Mouse (Mus musculus) 3T3-L1 (cell line): Measurements from ENCODE around the gene Ccn1.

Experiments
- DNase-seq: peaks from one replicate; pipeline ENCODE4 v3.0.0-alpha.2; 2015; ENCODE audit warnings: low read depth, low spot score

The Ccn1 gene

DNA sequence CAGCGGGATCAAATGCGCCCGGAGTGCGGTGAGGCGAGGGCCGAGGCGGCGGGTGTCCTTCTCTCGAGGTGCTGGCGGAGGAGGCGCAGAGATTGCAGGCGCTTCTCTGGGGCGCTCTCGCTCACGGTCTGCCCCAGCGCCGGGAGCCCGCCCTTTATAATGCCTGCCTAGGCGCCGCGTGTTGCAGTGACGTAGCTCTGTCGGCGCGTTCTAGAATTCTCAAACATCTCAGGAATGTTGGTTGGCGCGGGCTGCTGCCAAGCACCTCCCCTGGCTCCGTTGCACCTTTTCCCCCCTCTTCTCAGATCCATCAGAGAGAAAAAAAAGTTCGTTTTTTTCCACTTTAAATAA is at the start of gene Ccn1:
TSS of gene Ccn1 (minus strand) at position 130 of the 351 bp plus-strand sequence.
- DNase-seq = peak; percentile 96

DNA sequence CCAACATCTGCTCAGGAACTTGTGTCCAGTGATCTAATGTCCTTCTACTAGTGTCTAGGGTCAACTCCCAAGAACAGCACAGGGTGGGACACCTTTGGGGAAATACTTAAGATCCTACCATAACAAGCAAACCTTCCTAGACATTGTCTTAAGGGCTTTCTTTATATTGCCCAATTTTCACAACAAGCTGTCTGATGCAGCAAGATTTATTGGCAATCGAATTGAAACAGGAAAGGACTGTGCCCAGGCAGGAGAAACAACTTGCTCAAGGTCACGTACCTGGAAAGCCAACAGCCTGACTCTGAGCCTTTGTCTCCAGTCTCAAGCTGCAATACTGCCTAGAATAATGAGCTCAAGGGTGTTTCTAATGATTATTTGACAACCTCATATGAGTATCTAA is 43.6 kb upstream of the Ccn1 start:
- no peak for DNase-seq

DNA sequence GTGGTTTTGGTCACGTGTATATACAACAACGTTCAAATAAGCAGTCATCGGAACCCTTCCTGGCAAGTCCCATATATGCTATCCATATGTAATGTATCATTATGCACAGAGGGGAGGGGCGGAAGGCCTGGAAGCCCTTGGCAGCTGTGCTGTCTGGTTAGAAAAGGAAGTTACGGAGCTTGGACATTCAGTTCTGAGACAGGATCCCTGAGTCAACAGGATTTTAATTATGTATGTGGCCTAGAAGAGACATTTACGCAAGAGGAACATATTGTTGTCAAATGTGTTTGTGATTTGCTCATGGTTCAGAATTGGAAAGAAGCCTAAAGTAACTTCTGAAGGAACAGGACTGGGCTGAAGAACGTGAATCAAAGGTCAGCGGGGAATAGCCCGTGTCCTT is 42.3 kb upstream of the Ccn1 start:
- DNase-seq = peak; percentile 79

DNA sequence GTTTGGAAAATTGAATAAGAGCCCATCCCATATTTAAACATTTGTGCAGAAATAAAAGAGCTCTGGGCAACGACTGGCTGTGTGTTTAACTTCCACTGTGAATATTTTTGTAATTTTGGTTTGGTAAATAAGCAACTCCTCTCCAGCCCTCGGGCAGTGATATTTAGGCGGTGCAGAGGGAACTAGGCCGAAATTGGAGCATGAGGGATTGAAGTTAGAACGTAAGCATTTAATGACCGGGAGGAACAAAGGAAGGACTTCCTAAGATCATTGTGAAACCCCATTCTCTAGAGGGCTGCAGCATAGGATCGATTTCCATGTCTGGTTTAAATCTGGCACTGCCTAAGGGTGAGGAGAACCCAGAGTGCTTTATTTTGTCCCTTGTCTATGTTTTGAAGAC is 41.6 kb upstream of the Ccn1 start:
- peak; percentile 36 for DNase-seq

DNA sequence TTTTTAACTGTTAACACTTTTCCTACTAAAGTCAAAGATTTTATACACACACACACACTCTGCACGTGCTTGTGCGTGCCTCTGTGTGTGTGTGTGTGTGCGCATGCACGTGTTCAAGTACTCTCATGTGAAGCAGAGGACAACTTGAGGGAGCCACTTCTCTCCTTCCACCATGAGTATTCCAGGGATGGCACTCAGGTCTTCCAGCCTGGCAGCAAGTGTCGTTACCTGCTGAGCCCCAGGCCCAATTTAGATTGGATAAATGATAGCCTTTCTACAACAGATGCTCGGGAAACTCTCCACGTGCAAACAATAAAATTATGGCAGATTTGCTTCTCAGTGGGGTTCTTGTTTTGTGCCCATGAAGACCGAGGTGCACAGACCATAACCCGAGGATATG is 39.5 kb upstream of the Ccn1 start:
- DNase-seq = no peak

DNA sequence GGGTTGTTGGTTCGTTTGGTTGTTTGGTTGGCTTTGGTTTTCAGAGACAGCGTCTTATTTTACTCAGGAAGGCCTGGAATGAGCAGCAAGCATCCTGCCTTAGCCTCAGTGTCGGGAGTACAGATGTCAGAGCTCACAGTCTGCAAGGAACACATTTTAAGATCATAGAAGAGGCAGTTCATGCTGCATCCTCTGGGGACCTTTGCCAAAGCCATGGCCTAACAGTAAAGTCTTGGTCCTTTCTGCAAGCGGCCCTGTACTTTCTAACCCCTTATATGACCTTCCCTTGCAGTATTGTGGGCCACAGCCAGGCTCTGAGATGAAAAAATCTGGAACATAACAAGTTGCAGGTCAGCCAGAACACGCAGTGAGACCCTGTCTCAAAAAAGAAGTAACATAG is 38.1 kb upstream of the Ccn1 start:
- no peak for DNase-seq

DNA sequence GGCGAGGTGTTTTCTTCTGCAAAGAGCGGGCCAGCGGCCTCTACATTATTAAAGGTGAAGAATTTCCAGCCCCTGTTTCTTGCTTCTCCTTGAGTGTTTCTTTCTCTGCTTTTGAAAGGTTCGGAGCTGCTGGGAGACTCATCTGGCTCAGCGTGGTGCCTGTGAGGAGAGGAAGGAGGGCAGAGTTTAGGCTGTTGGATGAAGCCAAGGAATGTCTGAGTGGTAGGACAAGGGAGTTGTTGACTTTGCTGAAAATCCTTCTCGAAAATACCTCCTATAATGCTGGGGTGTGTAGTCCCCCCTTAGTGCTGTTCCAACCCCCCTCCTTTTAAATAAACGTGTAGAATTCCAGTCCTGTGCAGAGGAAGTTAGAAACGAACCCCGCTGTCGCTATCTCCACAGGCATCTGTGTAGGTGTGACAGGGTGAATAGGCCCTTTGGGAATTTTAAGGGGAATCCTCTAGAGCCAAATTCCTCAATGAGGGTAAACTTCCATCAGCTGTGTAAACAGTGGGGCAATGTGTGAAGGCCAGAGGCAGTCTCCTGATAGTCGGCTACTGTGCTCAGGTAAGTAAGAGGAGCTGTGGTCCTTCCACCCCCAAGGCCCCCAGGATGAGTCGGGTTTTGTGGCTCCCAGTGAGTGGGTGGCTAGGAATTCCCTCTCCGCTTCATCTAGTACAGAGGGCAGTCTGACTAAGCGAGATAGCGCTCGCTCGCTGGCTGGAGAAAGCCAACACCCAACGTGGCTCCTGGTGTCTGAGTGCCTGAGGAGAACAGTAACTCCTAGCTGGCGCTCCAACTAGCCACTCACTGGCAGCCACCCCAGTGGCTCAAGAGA is 35.0 kb upstream of the Ccn1 start:
- peak; percentile 96 for DNase-seq

DNA sequence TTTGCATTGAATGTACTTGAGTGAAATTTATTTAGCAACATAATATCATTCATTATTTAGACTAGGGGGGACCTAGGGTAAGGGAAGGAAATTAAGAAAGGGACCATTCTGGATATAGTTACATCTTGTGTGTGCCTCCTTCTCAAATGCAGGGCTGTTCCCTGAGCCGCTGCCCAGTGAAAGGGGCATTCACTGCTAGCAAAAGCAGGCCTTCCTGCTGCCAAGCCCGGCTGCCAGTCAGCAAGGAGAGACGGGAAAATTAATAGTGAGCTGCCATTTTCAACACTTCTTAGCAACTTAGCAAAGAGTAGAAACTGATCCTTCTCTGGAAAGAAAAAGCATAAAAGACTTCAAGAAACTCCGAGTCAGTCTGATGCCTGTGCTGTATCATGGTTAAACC is 34.4 kb upstream of the Ccn1 start:
- no peak for DNase-seq

DNA sequence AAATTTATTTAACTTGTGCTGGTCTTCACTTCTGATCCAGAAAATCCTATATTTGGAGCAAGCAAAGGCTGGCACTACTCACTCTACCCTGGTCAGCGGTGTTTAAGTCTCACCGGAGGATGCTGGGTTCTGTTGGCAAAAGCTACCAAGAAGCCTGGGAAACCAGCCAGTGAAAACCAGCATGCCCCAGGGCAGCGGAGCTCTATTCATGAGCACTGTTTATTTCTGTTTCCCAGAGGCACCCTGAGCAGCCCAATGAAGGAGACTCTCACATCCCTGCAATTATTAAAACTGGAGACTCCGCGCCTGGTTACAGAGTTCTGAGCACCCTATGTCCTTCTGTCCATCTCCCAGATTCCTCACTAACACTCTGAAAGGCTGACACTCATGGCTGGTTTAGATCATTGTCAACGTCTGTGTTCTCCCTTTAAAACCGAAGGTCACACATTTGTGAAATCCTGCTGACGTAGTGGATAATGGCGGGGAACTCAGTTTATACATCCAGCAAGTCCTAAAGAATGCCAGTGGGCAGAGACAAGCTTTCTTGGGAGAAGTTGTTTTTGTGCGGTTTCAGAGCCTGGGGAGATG is 31.7 kb upstream of the Ccn1 start:
- DNase-seq = peak; percentile 70

DNA sequence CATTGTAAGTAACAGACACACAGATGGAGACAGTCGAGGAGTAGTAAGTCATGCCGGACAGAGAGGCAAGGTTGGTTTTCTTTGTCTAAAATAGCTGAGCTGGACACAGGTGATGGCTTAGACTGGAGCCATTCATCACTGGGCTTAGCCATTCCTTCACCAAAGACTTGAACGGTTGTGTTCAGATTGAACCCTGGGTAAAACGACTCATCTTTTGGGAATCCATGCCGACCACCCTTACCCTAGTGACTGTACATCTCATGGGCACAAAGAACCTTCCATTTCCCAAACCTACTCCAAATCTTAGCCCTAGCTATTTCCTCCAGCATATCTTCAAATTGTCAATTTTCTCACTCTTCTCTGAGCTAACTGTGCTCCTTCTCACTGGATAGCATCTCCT is 30.9 kb upstream of the Ccn1 start:
- peak; percentile 53 for DNase-seq

DNA sequence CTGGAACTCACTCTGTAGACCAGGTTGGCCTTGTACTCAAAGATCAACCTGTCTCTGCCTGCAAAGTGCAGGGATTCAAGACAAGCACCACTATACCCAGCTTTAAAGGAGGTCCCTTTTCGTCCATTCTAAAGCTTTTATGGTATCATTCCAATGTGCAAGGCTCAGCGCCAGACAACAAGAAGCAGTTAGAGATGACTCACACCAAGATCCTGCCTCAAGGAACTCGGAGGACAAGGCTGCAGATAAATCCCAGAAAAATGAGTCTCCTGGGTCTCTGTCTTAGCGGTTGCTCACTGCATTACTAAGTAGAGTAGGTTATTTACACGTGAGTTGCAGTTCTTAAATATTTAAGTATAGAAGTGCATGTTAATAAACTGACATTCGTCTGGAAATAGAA is 26.4 kb upstream of the Ccn1 start:
- DNase-seq = peak; percentile 96

DNA sequence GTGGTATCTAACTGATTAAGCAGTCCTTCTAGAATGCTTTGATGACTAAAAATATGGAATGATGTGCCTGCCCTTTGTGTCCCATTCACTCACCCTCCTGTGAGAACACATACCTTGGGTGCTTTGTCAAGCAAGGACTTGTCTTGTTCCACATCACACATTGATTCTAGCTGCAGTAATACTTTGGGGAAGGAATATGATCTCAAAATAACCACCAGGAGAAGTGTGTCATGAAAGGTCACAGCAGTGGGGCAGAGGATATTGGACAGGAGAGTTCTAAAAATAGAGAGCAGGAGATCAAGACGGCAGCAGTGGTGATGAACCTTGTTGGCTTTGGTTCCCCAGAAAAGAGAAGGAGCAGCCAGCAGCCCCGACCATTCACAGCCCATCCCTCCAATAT is 25.0 kb upstream of the Ccn1 start:
- no peak for DNase-seq

DNA sequence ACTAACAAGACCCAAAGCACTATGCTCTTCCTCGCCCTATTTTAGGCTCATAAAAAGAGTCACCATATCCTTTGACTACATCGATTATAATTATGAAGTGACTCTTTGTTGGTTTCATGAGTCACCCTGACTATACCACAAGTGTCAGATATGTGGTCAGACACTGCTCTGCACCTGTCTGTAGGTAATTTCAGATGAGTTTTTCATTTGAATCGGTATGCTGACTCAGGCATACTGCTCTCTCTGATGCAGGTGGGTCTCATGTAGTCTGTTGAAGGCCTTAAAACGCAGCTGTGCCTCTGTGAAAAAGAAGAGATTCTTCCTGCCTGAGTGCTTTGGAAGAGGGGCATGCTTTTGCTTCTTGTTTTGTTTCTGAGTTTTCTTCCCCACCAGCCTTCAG is 16.6 kb upstream of the Ccn1 start:
- no peak for DNase-seq

DNA sequence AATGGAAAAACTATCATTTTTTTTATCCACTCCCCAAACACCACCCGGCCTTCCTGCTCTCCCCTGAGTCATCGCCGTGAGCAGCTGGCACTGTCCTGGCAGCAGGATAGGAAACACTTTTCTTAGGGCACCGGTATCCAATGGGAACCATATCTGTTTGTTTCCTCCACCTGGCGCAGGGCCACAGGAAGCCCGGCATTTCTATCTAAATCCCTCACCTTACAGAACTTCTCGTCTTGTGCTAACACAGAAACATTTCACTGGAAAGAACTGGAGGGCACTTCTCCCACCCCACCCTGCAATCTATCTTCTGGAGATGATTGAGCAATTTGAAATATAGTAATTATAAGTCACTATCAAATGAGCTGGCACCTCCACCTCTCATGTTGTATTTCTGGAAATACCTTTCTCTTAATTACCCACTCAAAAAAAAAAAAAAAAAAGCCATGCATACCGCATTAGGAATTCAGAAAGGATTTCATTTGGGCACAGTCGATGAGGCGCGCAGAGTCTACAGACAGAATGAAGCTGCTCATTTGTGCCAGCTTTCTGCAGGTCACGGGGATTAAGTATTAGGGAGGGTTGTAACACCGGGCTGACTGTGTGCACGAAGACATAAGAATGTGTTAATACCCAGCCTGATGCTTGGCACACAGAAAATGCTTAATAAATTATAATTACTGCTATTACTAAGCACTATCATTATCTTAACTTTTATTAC is 7.4 kb upstream of the Ccn1 start:
- peak; percentile 74 for DNase-seq

DNA sequence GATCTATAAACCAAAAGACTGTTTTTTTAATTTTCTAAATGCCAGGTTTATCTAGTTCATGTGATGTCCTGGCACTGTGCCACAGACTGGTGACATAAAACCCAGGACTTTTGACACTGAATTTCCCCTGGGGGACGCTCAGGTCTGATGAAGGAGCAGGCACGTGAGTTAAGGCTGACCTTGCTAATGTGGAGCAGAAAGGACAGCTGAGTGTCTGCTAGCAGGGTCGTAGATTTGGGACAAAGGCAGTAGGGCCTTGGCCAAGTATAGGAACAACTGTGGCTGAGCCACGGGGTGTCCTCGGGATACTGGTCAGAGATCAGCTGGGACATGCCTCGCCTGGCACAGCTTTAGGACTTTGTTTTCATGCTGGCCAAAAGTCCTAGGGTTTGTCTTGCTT is 5.2 kb upstream of the Ccn1 start:
- no peak for DNase-seq

DNA sequence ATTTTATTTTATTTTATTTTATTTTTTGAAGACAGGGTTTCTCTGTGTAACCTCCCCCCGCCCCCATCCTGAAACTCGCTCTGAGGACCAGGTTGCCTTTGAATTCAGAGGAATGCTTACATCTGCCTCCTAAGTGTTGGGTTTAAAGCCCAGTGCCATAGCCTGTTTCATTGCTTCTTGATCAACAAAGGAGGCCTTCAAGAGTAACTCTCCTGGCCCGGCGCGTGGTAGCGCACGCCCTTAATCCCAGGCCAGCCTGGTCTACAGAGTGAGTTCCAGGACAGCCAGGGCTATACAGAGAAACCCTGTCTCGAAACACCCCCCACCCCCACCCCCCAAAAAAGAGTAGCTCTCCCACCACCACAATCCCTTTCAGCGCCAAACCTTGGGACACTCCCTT is 4.2 kb upstream of the Ccn1 start:
- DNase-seq = no peak

DNA sequence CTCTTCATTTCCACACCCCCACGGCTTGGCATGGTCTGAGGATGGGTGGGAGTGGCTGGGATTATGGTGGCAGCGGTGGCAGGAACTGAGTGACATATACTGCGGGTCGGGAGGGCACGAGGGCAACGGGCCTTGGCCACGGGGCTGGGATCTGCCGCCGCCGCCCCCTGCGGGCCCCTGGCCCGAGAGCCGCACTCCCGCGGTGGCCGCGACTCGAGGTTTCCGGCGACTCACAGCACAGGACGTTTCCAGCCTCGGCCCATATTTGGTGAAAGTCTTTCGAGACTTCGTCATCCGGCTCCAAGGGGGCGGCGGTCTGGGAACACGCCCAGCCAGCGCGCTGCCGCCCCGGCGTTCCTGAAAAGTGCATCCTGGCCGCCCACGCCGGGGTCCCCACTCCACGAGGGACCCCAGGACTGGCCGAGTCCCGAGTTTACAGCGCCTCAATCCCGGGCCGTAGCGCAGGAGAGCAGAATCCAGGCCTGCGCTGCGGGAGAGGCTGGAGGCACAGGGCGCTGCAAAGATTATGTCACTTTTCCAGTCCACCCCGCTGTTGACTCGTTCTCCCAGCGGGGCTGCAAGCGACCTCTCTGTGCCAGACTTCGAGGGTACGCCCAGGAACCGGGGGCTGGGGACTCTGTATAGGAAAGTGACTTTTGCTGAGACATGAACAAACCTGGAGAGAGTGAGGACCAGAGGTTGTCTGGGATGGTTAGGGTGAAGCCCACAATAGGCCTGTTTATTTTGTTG is 3.6 kb upstream of the Ccn1 start:
- peak; percentile 90 for DNase-seq

DNA sequence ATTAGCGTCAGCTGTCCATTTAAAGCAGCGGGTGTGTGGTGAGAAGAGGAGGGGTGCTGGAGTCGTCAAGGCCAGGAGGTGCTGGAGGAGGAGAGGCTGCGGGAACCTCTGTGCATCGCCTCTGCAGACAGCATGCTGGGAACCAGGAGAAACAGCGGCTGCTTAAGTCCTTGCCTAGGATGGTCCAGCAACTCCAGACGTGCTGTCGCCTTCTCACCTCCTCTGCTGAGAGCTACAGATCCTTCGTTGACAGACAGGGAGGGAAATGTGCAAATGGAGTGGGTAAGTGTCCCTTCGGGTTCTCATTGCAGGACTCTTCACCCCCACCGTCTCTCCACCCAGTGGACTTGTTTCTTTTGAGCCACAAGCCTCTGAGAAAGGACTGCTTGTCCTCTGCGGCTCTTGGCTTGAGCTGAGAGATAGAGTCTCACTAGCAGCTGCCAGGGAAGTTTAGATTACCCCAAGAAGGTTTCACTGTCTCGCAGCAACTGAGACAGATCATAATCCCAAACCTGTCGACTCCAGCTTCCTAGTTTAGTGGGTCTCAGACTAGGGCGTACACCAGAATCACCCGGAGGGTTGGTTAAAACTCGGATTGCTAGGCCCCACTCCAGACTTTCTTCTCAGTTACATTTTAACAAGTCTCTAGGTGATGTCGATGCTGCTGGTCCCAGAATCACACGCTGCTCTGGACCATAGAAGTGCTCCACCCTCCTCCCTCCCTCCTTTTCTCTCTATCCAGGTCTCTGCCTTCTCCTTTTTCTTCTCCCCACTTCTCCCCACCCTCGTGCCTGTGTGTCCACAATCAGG is 2.7 kb upstream of the Ccn1 start:
- peak; percentile 74 for DNase-seq

DNA sequence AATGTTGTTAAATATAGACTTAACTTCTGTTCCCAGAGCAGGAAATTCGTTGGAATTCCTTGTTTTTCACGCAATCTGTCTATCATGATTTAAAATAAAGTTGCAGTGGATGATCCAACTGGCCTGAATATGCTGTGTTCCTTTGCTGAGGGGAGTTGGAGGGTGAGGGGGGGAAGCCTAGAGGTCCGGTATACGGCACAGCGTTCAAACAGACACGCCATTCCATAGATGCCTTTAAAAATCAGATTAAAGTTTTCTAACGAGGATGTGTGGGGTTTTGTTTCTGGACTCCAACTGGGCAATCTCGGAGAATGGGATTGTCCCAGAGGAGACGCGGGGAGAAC is 2.2 kb upstream of the Ccn1 start:
- DNase-seq = no peak

DNA sequence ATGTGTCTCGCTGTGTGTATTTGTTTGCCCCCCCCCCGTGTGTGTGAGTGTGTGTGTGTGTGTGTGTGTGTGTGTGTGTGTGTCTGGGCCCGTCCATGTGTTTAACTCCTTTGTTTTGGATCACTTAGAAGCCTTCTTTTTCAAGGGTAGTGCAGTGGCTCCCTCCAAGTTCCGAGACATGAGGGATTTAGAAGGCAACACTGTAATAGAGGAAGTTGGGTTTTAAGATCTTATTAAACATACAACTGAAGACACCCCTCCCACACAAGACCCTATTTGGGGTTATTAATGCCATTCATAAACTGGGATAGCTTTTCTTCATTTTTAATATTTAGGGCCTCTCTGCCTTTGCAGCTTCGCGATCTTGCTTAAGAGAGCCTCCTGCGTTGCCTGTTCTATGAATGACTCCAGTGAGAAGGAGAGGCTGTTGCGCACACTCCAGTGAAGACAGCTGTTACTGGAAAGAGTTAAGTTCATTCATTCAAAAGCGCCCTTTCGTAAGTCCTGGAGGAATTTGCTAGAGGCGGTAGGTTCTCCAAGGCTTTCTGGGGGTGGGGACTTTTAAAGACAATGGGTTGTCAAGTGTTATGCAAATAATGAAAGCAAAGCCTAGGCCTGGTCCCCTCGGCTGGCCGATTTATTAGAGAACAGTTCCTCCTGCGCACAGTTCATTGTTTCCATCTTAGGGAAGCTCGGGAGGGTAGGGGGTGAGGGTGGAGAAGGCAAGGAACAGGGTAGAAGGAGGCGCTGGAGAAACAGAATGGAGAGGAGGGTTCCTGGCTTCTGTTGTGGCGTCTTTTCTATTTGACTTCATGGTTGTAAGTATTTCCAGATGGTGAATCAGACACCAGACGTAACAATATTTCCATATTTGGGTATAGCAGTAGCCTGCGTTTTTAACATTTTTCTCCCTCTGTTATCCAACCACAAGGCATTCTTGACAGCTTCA is 1.5 kb upstream of the Ccn1 start:
- DNase-seq = peak; percentile 96
